Comparison of ENCODE assay signal across 13 mouse cellular contexts in genomic region chr6:86248562-86248961, GRCm38 (mm10). TPM values are rescaled to one million over a fixed set of nuclear protein-coding genes. Genes with fewer than 3 reads are reported as not detected.
"Had no signal": no experiment of that assay in that cellular context is flagged by ENCODE, and none has a peak within 500 bp of the region (broad histone marks: within the 10 kb centered on the region; RNA-seq: fewer than 3 reads in every experiment).

No protein-coding gene starts in this region.

- H3K4me1 ChIP-seq: liver, embryonic 12.5 days; neural tube, embryonic 15.5 days had no signal

- H3K9me3 ChIP-seq: kidney, embryonic 15.5 days; limb, embryonic 15.5 days; liver, embryonic 12.5 days; lung, embryonic 15.5 days; midbrain, embryonic 13.5 days; neural tube, embryonic 15.5 days had no signal

- H3K36me3 ChIP-seq: kidney, embryonic 15.5 days; limb, embryonic 15.5 days; liver, embryonic 12.5 days; lung, embryonic 15.5 days; midbrain, embryonic 13.5 days; neural tube, embryonic 15.5 days had no signal

- H3K27ac ChIP-seq: kidney, embryonic 15.5 days; limb, embryonic 15.5 days; liver, embryonic 12.5 days; macrophage; stomach, postnatal 0 days had no signal

- H3K4me2 ChIP-seq: kidney, embryonic 15.5 days; limb, embryonic 15.5 days; liver, embryonic 12.5 days; lung, embryonic 15.5 days; midbrain, embryonic 13.5 days; neural tube, embryonic 15.5 days had no signal

- DNase-seq: kidney, adult 2 months; kidney, postnatal 36 days; lung, postnatal 14 days; thymus, postnatal 4 days had no signal

- H3K4me3 ChIP-seq: kidney, embryonic 15.5 days; limb, embryonic 15.5 days; liver, embryonic 12.5 days; lung, embryonic 15.5 days; midbrain, embryonic 13.5 days; myocyte; neural tube, embryonic 15.5 days had no signal

- ATAC-seq: liver, embryonic 12.5 days had no signal

- H3K27me3 ChIP-seq: kidney, embryonic 15.5 days; limb, embryonic 15.5 days; liver, embryonic 12.5 days; lung, embryonic 15.5 days; midbrain, embryonic 13.5 days; neural tube, embryonic 15.5 days had no signal

- H3K9ac ChIP-seq: kidney, embryonic 15.5 days; limb, embryonic 15.5 days; liver, embryonic 12.5 days; lung, embryonic 15.5 days; midbrain, embryonic 13.5 days; neural tube, embryonic 15.5 days had no signal

RNA-seq across cellular contexts. Expression of gene Tgfa, which starts 53.5 kb away (rescaled TPM):
- polyA plus RNA-seq: macrophage had no signal
